Mouse (Mus musculus) skeletal muscle tissue, adult 2 months (tissue): ENCODE data around the gene H2-Q7.
A peak's percentile ranks its signal among the peaks of the same experiment; 100 is the strongest.
"Not testable (repeated sequence)": the region's sequence is repeated elsewhere in the genome, so short reads cannot be mapped to it uniquely, and the experiment has no call there.

Experiments used
- DNase-seq: peaks from one replicate; pipeline ENCODE4 v3.0.0-alpha.2; 2012; ENCODE audit warnings: low read depth, low spot score

Gene H2-Q7

GRCm38 (mm10) chr17:35435577-35435976 lies 3.4 kb upstream of the H2-Q7 start:
- not testable (repeated sequence) for DNase-seq

DNA sequence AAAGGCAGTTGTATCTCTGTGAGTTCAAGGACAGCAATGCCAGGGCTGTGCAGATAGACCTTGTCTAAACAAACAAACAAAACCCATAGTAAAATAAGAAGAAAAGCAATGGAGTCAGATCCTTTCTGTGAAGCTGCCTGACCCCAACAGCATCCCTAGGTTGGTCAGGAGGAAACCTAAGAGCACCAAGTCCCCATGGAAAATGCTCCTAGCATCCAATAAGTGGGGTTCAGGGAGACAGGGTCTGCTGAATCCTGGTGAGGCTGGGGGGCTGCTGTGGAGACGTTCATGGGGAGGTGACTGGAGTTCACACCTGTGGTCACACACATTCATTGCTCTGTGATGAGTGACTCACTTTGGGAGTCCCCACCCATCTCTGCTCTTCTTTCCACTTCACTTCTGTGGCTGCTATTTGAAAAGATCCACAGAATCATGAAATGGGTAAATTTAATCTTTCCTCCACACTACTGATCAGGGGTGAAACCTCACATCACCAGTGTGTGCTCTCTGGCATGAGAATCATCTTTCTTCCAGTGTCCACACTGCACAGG lies 1.5 kb upstream of the H2-Q7 start:
- DNase-seq = not testable (repeated sequence)

GRCm38 (mm10) chr17:35438395-35438794 lies 560 bp upstream of the H2-Q7 start:
- not testable (repeated sequence) for DNase-seq

- DNase-seq = not testable (repeated sequence)
Measured at GRCm38 (mm10) chr17:35439295-35439747, 366 bp downstream of the H2-Q7 start.

DNA sequence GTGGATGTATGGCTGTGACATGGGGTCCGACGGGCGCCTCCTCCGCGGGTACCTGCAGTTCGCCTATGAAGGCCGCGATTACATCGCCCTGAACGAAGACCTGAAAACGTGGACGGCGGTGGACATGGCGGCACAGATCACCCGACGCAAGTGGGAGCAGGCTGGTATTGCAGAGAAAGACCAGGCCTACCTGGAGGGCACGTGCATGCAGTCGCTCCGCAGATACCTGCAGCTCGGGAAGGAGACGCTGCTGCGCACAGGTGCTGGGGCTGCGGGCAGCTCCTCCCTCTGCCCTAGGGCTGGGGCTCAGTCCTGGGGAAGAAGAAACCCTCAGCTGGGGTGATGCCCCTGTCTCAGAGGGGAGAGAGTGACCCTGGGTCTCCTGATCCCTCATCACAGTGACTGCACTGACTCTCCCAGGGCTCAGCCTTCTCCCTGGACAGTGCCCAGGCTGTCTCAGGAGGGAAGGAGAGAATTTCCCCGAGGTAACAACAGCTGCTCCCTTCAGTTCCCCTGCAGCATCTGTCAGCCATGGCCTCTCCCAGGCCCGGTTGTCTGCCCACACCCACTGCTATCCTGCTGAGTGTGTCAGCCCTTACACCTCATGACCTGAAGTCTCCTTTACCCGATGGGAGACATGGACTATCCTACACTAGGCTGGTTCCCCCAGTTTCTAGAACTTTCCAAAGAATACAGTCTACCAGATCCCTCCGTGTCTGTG lies 1.1 kb downstream of the H2-Q7 start:
- not testable (repeated sequence) for DNase-seq

DNA sequence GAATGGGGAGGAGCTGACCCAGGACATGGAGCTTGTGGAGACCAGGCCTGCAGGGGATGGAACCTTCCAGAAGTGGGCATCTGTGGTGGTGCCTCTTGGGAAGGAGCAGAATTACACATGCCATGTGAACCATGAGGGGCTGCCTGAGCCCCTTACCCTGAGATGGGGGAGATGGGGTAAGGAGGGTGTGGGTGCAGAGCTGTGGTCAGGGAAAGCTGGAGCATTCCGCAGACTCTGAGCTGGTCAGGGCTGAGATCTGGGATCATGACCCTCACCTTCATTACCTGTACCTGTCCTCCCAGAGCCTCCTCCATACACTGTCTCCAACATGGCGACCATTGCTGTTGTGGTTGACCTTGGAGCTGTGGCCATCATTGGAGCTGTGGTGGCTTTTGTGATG lies 3.4 kb downstream of the H2-Q7 start:
- not testable (repeated sequence) for DNase-seq

DNA sequence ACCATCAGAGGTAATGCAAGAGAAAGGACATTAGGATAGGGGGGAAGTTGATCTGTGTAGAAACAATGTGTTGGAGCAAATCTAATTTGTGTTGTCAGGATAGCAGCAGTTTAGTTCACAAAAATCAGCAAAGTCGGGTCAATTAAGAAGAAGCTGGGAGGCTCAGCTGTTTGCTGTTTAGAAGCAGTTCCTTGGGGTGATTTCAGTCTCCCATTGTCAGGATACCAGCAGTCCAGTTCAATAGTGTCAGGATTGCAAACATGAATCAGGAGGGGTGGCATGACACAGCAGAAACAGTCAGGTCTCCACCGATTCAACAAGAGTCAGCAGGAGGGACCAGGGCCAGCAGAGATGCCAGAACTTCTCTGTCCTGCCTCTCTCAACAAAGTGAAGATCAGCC lies 5.6 kb downstream of the H2-Q7 start:
- not testable (repeated sequence) for DNase-seq

DNA sequence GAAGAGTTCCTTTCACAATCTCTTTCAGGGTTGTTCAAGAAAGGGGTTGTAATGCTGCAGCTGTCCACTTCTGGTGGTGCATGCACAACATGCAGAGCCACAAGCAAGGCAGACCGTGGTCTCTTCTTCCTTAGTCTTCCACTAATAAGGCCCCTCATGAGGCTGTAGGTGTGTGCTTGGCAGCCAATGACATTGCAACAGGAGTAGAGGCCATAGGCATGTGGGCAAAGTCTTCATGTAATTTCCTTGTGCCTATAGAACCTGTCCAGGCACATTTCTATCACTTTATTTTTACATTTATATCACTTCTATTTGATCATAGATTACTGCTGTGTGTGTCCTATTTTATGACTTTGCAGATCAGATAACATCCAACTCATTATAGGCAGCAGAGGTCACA lies 19.3 kb downstream of the H2-Q7 start:
- not testable (repeated sequence) for DNase-seq

- DNase-seq = not testable (repeated sequence)
Measured at GRCm38 (mm10) chr17:35460513-35461341, 21.8 kb downstream of the H2-Q7 start.

DNA sequence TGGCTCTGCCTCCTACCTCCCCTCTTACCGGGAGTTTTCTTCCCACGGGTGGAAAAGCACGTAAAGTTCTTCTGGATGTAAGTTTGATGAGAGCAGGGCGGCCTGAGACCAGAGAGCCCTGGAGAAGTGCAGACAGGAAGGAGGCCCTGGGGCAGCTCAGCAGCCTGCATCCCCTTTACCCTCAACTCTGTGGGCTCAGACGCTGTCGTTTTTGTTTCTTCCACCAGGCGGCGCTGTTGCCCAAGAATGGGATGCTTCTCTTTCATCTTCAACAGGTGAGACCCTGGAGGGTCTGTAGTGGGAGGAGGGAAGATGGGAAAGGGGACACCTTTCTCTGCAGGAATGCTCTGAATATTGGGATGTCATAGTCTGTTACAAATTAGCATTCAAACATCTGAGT lies 26.7 kb downstream of the H2-Q7 start:
- not testable (repeated sequence) for DNase-seq

DNA sequence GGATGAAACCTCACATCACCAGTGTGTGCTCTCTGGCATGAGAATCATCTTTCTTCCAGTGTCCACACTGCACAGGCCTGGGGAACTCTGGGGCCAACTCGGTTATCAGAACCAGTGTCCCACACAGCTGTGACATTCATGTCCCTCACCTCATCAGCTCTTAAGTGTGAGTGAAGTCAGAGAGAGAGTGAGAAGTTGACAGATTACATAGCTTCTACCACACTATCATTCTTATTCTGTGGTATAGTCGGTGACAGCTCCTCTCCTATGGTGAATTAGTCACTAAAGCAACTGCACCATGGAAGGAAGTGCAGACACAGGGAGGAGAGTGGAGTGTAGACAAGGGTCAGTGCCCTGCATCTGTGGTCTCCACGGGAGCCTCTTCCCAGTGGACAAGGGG lies 30.0 kb downstream of the H2-Q7 start:
- not testable (repeated sequence) for DNase-seq

DNA sequence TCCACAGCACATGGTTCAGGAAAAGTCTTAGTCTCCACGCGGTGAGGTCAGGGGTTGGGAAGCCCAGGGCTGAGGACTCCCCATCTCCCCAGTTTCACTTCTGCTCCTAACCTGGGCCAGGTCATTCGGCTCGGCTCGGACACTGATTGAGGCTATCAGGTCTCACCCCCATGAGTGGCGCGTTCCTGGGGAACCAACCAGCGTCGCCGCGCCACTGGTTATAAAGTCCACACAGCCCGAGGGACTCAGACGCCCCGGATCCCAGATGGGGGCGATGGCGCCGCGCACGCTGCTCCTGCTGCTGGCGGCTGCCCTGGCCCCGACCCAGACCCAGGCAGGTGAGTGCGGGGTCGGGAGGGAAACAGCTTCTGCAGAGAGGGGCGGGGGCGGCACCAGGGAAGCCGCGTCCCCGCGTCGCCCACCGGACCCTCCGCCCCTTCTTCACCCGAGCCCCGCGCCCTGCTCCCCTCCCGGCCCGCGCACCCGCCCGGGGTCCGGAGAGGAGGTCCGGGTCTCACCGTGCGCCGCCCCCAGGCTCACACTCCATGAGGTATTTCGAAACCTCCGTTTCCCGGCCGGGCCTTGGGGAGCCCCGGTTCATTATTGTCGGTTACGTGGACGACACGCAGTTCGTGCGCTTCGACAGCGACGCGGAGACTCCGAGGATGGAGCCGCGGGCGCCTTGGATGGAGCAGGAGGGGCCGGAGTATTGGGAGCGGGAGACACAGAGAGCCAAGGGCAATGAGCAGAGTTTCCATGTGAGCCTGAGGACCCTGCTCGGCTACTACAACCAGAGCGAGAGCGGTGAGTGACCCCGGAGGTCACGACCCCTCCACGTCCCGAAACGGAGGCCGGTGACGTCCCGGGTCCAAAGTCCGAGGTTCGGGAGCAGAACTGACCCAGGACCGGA lies 31.1 kb downstream of the H2-Q7 start, which contains the start of gene H2-Q10:
Gene H2-Q10, plus strand, starts transcription at position 248 of the 910 bp plus-strand sequence.
- no peak for DNase-seq

DNA sequence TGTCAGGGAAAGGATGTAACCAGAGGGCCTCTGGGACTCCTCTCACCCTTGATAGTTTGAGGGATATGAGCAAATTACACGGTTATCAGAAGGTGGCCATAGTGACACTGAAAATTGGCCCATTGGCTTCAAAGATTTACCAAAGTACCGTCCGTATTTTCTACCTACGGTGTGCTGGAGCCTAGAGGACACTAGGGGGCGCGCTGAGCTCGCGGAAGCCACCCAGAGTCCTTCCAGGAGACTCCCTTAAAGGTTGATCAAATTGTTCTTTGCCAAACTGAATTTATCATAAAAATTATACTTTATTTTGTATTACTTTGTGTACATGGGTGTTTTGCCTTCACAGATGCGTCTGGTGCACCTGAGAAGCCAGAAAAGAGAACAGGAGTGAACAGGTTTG lies 45.1 kb downstream of the H2-Q7 start:
- DNase-seq = peak; percentile 7

- DNase-seq = no peak
Measured at GRCm38 (mm10) chr17:35485702-35486101, 46.7 kb downstream of the H2-Q7 start.

- no peak for DNase-seq
Measured at GRCm38 (mm10) chr17:35486726-35487125, 47.8 kb downstream of the H2-Q7 start.

GRCm38 (mm10) chr17:35488041-35488440 lies 49.1 kb downstream of the H2-Q7 start:
- DNase-seq = no peak

- no peak for DNase-seq
Measured at GRCm38 (mm10) chr17:35490320-35490719, 51.4 kb downstream of the H2-Q7 start.
